Mouse (Mus musculus) megakaryocyte, embryonic 14.5 days (primary cell): ENCODE measurements around the gene Cobl.

Experiments used
- FLI1 ChIP-seq: IDR thresholded peaks from 2 replicates; pipeline ENCODE4 v1.6.1; 2012; ENCODE audit warnings: low read length, inconsistent platforms, mixed read lengths
- GATA1 ChIP-seq: IDR thresholded peaks from 3 replicates; pipeline ENCODE4 v1.6.1; 2012; ENCODE audit warnings: mixed read lengths, low read length, inconsistent platforms, borderline replicate concordance

DNA sequence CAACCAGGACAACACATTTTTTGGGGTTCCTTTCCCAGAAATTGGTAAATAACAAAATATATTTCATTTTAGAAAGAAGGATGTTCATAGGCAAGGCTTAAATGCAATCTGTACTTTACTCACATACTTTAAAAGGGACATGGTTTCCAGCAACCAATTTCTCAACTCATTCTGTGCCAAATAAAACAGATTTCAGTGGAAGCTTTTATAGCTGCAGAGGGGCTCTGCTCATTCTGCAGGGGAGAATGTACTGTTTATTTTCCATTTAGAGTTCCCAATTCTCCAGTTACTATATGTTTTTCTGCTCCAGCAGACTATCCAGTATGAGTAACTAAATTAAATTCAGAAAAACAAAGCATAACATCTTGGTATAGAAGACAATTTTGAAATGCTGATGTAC lies 124.1 kb downstream of the Cobl start:
- TF ChIP-seq GATA1 = no peak
- no peak for TF ChIP-seq FLI1
